ENCODE assay signal across 9 mouse cellular contexts in the genomic region with DNA sequence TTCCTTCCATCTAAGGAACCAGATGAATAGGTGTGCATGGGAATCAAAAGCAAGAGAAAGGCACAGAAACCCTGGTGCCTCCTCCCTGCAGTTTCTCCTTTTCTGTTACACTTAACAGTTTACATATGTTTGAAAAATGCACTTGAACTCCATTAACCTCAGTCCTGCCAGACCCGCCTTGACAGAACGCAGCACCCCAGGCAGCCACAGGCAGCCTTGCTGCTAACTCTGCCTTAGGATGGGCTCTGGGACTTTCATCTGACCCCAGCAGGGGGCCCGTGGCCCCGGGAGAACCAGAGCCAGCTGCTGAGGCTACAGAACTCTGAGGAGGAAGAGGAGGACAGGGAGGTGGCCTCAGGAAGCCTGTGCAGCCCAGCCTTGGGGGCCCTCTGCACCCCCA. TPM values are rescaled to one million over a fixed set of nuclear protein-coding genes. Genes with fewer than 3 reads are reported as not detected.
A peak's percentile ranks its signal among the peaks of the same experiment; 100 is the strongest.
DNase-seq lines count a peak whose midpoint lies in the region; ATAC-seq lines count a peak whose summit lies in the region.
"Had no signal": no experiment of that assay in that cellular context is flagged by ENCODE, and none has a peak within 500 bp of the region (broad histone marks: within the 10 kb centered on the region; RNA-seq: fewer than 3 reads in every experiment).

No protein-coding gene starts in this region.

- H3K4me2 ChIP-seq in heart, embryonic 11.5 days: peak overlapping the region; percentile 24; the same call in 1 of the 2 replicates
- no peak overlapping the region for H3K4me2 ChIP-seq in midbrain, embryonic 13.5 days (replicated peaks)
- H3K4me2 ChIP-seq in hindbrain, embryonic 16.5 days (ENCODE audit: low read length): no peak overlapping the region
- no peak overlapping the region for H3K4me2 ChIP-seq in neural tube, embryonic 15.5 days
- H3K4me2 ChIP-seq: hindbrain, embryonic 15.5 days had no signal

- no peaks in the 10 kb centered on the region for H3K36me3 ChIP-seq in heart, embryonic 11.5 days (ENCODE audit: control insufficient read depth, insufficient read depth, low read length)
- peaks cover 34% of the 10 kb centered on the region for H3K36me3 ChIP-seq in midbrain, embryonic 13.5 days
- peaks cover 99% of the 10 kb centered on the region for H3K36me3 ChIP-seq in midbrain, embryonic 10.5 days
- no peaks in the 10 kb centered on the region for H3K36me3 ChIP-seq in hindbrain, embryonic 16.5 days (ENCODE audit: control insufficient read depth, insufficient read depth, low read length)
- 0 out of 2 replicates have a peak, but pooled peaks cover 3% of the 10 kb centered on the region for H3K36me3 ChIP-seq in neural tube, embryonic 15.5 days
- H3K36me3 ChIP-seq: hindbrain, embryonic 15.5 days had no signal

- H3K9ac ChIP-seq in heart, embryonic 11.5 days (ENCODE audit: low read depth, low read length): peak overlapping the region; percentile 52; the same call in 1 of the 2 replicates
- H3K9ac ChIP-seq in midbrain, embryonic 13.5 days (replicated peaks): 0 out of 2 replicates have a peak overlapping the region, but pooled peaks have one; percentile 23
- H3K9ac ChIP-seq in hindbrain, embryonic 16.5 days (ENCODE audit: low read depth, low read length): peak overlapping the region; percentile 41; the same call in 1 of the 2 replicates
- H3K9ac ChIP-seq in neural tube, embryonic 15.5 days (replicated peaks): no peak overlapping the region
- H3K9ac ChIP-seq: hindbrain, embryonic 15.5 days had no signal

- 22% methylated on average over 4 of the region's 4 CpGs for whole genome bisulfite sequencing in heart, embryonic 11.5 days (ENCODE audit: insufficient replicate concordance)
- 34% methylated on average over 4 of the region's 4 CpGs for WGBS in midbrain, embryonic 13.5 days
- 49% methylated on average over 4 of the region's 4 CpGs for WGBS in midbrain, embryonic 10.5 days
- WGBS in hindbrain, embryonic 16.5 days: 35% methylated on average over 4 of the region's 4 CpGs
- WGBS in neural tube, embryonic 15.5 days: 39% methylated on average over 4 of the region's 4 CpGs

- DNase-seq in heart, adult 11 months: no peak
- no peak for DNase-seq in midbrain, embryonic 10.5 days (ENCODE audit: low spot score)
- DNase-seq in layer of hippocampus, adult 11-12 months (ENCODE audit: low spot score): no peak
- no peak for DNase-seq in left cerebral cortex, postnatal 25 days (ENCODE audit: low spot score in 2 of 2)

- H3K9me3 ChIP-seq in heart, embryonic 11.5 days (replicated peaks; ENCODE audit: control insufficient read depth, low read length): no peaks in the 10 kb centered on the region
- no peaks in the 10 kb centered on the region for H3K9me3 ChIP-seq in midbrain, embryonic 13.5 days
- no peaks in the 10 kb centered on the region for H3K9me3 ChIP-seq in midbrain, embryonic 10.5 days (replicated peaks)
- H3K9me3 ChIP-seq in hindbrain, embryonic 16.5 days (ENCODE audit: control insufficient read depth, low read length): no peaks in the 10 kb centered on the region
- no peaks in the 10 kb centered on the region for H3K9me3 ChIP-seq in neural tube, embryonic 15.5 days (replicated peaks)
- H3K9me3 ChIP-seq: hindbrain, embryonic 15.5 days had no signal

- H3K27me3 ChIP-seq in heart, embryonic 11.5 days (ENCODE audit: control insufficient read depth, insufficient read depth, low read length): no peaks in the 10 kb centered on the region
- H3K27me3 ChIP-seq in midbrain, embryonic 13.5 days: no peaks in the 10 kb centered on the region
- no peaks in the 10 kb centered on the region for H3K27me3 ChIP-seq in midbrain, embryonic 10.5 days (ENCODE audit: low read depth, poor library complexity, severe bottlenecking)
- H3K27me3 ChIP-seq in hindbrain, embryonic 16.5 days (replicated peaks; ENCODE audit: control insufficient read depth, insufficient read depth, low read length): no peaks in the 10 kb centered on the region
- H3K27me3 ChIP-seq in neural tube, embryonic 15.5 days (replicated peaks): no peaks in the 10 kb centered on the region
- H3K27me3 ChIP-seq: hindbrain, embryonic 15.5 days had no signal

- intact Hi-C loops in left cerebral cortex, postnatal 25 days (cut with DNase I): no loop called here

- H3K4me3 ChIP-seq in heart, embryonic 11.5 days (ENCODE audit: low read depth, low read length): no peak overlapping the region
- no peak overlapping the region for H3K4me3 ChIP-seq in midbrain, embryonic 13.5 days (replicated peaks)
- no peak overlapping the region for H3K4me3 ChIP-seq in midbrain, embryonic 10.5 days
- H3K4me3 ChIP-seq in hindbrain, embryonic 16.5 days (ENCODE audit: low read length): no peak overlapping the region
- H3K4me3 ChIP-seq in neural tube, embryonic 15.5 days (replicated peaks): no peak overlapping the region
- H3K4me3 ChIP-seq: hindbrain, embryonic 15.5 days had no signal

- H3K27ac ChIP-seq in heart, embryonic 11.5 days (ENCODE audit: low read depth, low read length): peak overlapping the region; percentile 70; the same call in 1 of the 2 replicates
- no peak overlapping the region for H3K27ac ChIP-seq in midbrain, embryonic 13.5 days
- H3K27ac ChIP-seq in midbrain, embryonic 10.5 days (replicated peaks): no peak overlapping the region
- H3K27ac ChIP-seq in hindbrain, embryonic 16.5 days (ENCODE audit: low read depth, low read length): no peak overlapping the region; the same call in 1 of the 2 replicates
- H3K27ac ChIP-seq in neural tube, embryonic 15.5 days (replicated peaks): peak overlapping the region; percentile 45; the same call in 1 of the 2 replicates

- H3K4me1 ChIP-seq in heart, embryonic 11.5 days (ENCODE audit: control insufficient read depth, insufficient read depth, low read length): peaks cover 93% of the 10 kb centered on the region
- peaks cover 64% of the 10 kb centered on the region for H3K4me1 ChIP-seq in midbrain, embryonic 13.5 days (replicated peaks)
- H3K4me1 ChIP-seq in midbrain, embryonic 10.5 days: peaks cover 29% of the 10 kb centered on the region
- H3K4me1 ChIP-seq in hindbrain, embryonic 16.5 days (ENCODE audit: control insufficient read depth, insufficient read depth, low read depth, low read length): peaks cover 44% of the 10 kb centered on the region
- H3K4me1 ChIP-seq in neural tube, embryonic 15.5 days: peaks cover 87% of the 10 kb centered on the region

- no peak for ATAC-seq in heart, embryonic 11.5 days (replicated peaks; ENCODE audit: insufficient number of reproducible peaks, low FRiP score, low TSS enrichment)
- ATAC-seq in midbrain, embryonic 13.5 days: no peak
- no peak for ATAC-seq in hindbrain, embryonic 16.5 days
- no peak for ATAC-seq in neural tube, embryonic 15.5 days (ENCODE audit: low FRiP score)

RNA-seq across cellular contexts. Expression of a gene that starts 23.7 kb away (rescaled TPM):
- 154 and 162 TPM in 2 replicates for polyA plus RNA-seq in heart, embryonic 11.5 days (2014; fragmentation: Nextera tagmentation; extraction: Ambion mirVana)
- polyA plus RNA-seq in midbrain, embryonic 13.5 days (2015; fragmentation: Nextera tagmentation; extraction: Ambion mirVana): 414 and 443 TPM in 2 replicates
- polyA plus RNA-seq in midbrain, embryonic 10.5 days (2016; fragmentation: Nextera tagmentation; extraction: Ambion mirVana): 526 and 546 TPM in 2 replicates
- polyA plus RNA-seq in hindbrain, embryonic 16.5 days (2015; fragmentation: Nextera tagmentation; extraction: Ambion mirVana): 239 and 258 TPM in 2 replicates
- polyA plus RNA-seq in neural tube, embryonic 15.5 days (2015; fragmentation: Nextera tagmentation; extraction: Ambion mirVana): 244 and 272 TPM in 2 replicates
- total RNA-seq in left cerebral cortex, postnatal 25 days (2021): 100 to 1,000 TPM in 1 of 2 experiments, 10 to 100 TPM in 1; 98.3 to 102 TPM

Comparison
In these comparisons a context has a peak if more than half of its experiments do, and no peak if none do; other contexts are left out.
1. H3K27ac ChIP-seq: peak in heart, embryonic 11.5 days (single experiment) and neural tube, embryonic 15.5 days (single experiment); none in midbrain, embryonic 13.5 days (single experiment), midbrain, embryonic 10.5 days (single experiment) and hindbrain, embryonic 16.5 days (single experiment).